Mouse (Mus musculus): ENCODE data around the gene Taf11. TPM values are rescaled to one million over a fixed set of nuclear protein-coding genes. Genes with fewer than 3 reads are reported as not detected.

Gene Taf11
- polyA plus RNA-seq, 1 experiment from 2014 or later, result 95.5 TPM

DNA sequence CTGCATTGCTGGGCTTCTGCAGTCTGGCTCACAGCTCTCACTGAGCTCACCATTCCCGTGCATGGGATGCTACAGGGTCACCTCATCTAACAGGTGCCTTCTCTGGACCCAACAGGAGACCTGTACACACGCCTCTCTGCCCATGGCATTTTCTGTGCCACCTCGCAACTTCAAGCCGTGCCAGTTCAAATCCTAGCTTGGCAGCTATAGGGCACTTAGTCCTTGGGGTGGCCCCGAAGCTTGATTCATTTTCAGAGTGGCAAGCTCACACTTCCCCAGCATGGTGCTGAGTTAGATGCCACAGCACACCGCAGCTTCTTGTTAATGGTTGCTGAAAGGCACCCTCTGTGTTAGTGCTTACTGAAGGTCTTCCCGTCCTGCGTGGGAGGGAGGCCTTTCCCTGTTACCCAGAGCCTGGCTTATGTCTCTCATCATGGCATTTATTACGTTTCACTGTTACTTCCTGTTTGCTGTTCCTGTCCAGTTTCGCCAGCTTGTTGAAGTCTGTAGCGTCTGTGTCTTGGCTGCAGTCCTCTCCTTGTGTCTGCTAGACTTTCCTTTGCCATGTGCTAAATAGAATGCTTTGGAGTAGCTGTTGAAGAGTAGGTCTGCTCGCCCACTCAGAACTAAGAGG, 28.6 kb upstream of the Taf11 start:
- Histone ChIP-seq H3K27ac (replicated peaks) (no peak overlapping the region), H3K4me3 (no peak overlapping the region), H3K27me3 (ENCODE audit: low read depth, poor library complexity, severe bottlenecking) (no peaks in the 10 kb centered on the region), H3K4me1 (peaks cover 16% of the 10 kb centered on the region), H3K36me3 (no peaks in the 10 kb centered on the region; the same call in 1 of the 2 replicates), H3K9me3 (replicated peaks) (no peaks in the 10 kb centered on the region)
- no peak for DNase-seq (ENCODE audit: low spot score)
- WGBS, result 87% methylated on average over 12 of the region's 12 CpGs

DNA sequence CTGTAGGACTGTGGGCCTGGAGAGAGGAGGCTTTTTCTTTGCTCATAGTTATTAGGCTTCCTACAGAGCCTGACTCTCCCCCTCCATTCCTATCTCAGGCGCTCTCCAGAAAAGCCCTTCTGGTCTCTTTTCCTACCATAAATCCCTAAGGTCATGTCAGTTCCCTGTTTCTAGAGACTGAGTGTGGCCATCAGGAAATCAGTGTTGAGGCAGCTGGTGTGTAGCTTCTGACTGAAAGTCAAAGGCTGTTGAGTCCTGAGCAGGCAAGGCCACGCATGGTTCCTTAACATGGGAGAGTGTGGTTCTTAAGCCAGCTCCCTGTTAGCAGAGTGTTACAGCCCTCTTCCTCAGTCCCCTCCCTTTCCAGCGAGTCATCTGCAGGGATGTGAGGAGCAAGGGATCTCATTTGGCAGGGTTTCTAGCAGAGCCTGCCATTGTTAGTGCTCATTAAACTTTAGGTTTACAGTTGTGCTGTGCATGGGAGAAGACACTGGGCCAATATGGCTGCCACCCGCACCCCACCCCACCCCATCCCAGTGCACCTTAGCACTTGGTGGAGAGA, 27.5 kb upstream of the Taf11 start:
- no peaks in the 10 kb centered on the region for H3K9me3 ChIP-seq (replicated peaks)
- no peak for DNase-seq (ENCODE audit: low spot score)
- WGBS, result 86% methylated on average over 4 of the region's 4 CpGs
- no peaks in the 10 kb centered on the region; the same call in 1 of the 2 replicates for H3K36me3 ChIP-seq
- peaks cover 15% of the 10 kb centered on the region for H3K4me1 ChIP-seq
- no peaks in the 10 kb centered on the region for H3K27me3 ChIP-seq (ENCODE audit: low read depth, poor library complexity, severe bottlenecking)
- H3K27ac ChIP-seq (replicated peaks), result no peak overlapping the region
- no peak overlapping the region for H3K4me3 ChIP-seq

DNA sequence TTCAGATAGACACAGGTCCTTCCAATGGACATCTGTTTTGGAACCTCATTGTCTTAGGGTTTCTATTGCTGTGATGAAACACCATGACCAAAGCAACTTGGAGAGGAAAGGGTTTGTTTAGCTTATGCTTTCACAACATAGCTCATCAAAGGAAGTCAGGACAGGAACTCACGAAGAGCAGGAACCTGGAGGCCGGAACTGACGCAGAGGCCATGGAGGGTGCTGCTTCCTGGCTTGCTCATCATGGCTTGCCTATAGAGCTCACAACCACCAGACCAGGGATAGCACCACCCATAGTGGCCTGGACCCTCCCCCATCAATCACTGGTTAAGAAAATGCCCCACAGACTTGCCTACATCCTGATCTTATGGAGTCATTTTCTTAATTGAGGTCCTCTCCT, 25.4 kb upstream of the Taf11 start:
- DNase-seq (ENCODE audit: low spot score), result no peak
- Histone ChIP-seq H3K4me1 (peaks cover 4% of the 10 kb centered on the region; the same call in 1 of the 2 replicates), H3K27me3 (ENCODE audit: low read depth, poor library complexity, severe bottlenecking) (no peaks in the 10 kb centered on the region), H3K36me3 (no peaks in the 10 kb centered on the region; the same call in 1 of the 2 replicates), H3K4me3 (no peak overlapping the region), H3K9me3 (replicated peaks) (no peaks in the 10 kb centered on the region), H3K27ac (replicated peaks) (no peak overlapping the region)
- 88% methylated on average over 3 of the region's 3 CpGs for WGBS

DNA sequence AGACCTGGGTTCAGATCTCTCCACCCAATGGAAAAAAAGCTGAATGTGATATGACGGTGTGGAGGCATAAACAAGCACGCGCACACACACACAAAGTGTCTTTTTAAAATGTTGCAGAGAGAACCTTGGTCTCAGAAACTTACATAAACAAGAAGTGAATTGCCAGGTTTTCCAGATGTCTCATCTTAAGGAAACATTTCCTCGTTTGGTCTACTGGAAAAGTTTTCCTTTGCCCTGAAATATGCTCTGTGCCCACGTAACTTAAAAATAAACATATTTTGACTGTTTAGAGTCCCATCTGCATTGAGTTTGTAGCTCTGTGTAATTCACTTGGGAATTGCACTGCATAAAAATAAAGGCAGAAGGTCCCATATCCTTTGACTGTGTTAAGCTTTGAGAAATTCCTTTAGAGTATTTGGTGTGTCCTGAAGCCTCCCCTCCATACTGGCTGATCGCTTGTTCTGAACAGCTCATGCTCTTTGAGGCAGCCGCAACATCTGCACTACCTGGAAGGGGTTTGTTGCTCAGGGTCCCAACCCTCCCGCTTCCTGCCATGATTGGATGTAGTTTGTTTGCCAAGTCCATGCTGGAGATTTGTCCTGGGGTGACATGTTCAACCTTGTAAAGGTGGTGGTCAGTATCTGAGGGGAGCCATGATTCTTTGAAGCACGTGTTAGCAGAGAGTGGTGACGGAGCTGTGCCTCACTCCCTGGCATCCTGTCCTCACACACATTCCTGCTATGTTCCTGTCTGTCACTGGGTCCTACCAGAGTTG, 24.7 kb upstream of the Taf11 start:
- DNase-seq (ENCODE audit: low spot score), result no peak
- Histone ChIP-seq H3K4me1 (peaks cover 4% of the 10 kb centered on the region; the same call in 1 of the 2 replicates), H3K9me3 (replicated peaks) (no peaks in the 10 kb centered on the region), H3K27ac (replicated peaks) (no peak overlapping the region), H3K4me3 (no peak overlapping the region), H3K36me3 (no peaks in the 10 kb centered on the region; the same call in 1 of the 2 replicates), H3K27me3 (ENCODE audit: low read depth, poor library complexity, severe bottlenecking) (no peaks in the 10 kb centered on the region)
- 93% methylated on average over 10 of the region's 10 CpGs for WGBS

DNA sequence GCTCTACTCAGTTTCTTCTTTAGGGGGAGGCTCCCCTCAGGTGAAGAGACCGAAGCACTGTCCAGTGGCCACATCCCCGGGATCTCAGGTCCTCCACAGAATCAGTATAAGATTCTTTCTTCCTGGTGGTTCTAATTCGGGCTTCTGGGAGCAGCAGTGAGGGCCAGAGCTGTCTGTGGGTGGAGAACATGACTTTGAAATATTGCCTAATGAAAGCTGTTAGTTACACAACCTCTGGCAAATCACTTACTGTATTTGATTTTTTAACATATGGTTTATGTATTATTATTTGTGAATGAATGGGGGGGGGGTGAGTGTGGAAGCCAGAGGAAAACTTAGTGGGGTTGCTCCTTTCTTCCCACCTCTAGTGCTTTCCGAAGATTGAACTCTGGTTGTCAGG, 22.2 kb upstream of the Taf11 start:
- no peak for DNase-seq (ENCODE audit: low spot score)
- H3K36me3 ChIP-seq, result no peaks in the 10 kb centered on the region; the same call in 1 of the 2 replicates
- H3K27ac ChIP-seq (replicated peaks), result no peak overlapping the region
- no peaks in the 10 kb centered on the region for H3K27me3 ChIP-seq (ENCODE audit: low read depth, poor library complexity, severe bottlenecking)
- WGBS, result 89% methylated on average over 4 of the region's 4 CpGs
- no peak overlapping the region for H3K4me3 ChIP-seq
- H3K9me3 ChIP-seq (replicated peaks), result no peaks in the 10 kb centered on the region
- peaks cover under 1% of the 10 kb centered on the region; the same call in 1 of the 2 replicates for H3K4me1 ChIP-seq

DNA sequence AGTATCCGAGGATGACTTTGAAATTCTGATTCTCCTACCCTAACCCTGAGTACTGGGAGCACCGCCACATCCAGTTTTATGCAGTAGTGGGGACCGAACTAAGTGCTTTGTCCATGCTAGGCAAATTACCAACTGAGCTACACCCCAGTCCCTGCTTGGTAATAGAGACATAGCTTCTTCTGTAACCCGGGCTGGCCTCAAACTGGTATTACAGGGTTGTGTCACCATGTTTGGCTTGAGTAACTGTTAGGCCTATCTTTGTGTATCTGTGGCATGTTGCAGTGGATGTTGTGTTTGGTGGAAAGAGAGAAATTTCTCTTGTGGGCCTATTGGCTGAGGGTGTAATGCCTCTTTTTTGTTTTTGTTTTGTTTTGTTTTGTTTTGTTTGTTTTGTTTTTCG, 20.6 kb upstream of the Taf11 start:
- Histone ChIP-seq H3K27ac (replicated peaks) (no peak overlapping the region), H3K36me3 (no peaks in the 10 kb centered on the region; the same call in 1 of the 2 replicates), H3K9me3 (replicated peaks) (no peaks in the 10 kb centered on the region), H3K4me1 (no peaks in the 10 kb centered on the region; the same call in 1 of the 2 replicates), H3K27me3 (ENCODE audit: low read depth, poor library complexity, severe bottlenecking) (no peaks in the 10 kb centered on the region), H3K4me3 (no peak overlapping the region)
- no peak for DNase-seq (ENCODE audit: low spot score)
- 92% methylated on average over 5 of the region's 5 CpGs for WGBS

DNA sequence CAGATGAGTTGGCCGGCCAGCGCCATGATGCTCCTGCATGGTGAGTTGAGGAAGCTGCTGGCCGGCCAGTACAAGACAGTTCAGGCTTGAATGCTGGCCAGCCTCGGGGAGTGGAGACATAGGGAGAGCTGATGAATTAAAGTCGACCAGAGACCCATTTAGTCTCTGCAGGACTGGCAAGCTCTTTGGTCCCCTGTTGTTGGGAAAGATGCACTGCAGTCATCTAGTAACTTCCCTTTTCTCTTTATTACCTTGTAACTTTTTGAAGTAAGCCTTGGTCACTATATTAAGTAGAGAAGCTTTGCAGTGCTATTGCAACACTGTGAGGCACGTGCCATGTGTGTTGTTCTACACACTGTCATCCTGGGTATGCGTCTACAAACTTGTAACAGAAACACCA, 15.9 kb upstream of the Taf11 start:
- WGBS, result 85% methylated on average over 7 of the region's 7 CpGs
- Histone ChIP-seq H3K27ac (replicated peaks) (no peak overlapping the region), H3K27me3 (ENCODE audit: low read depth, poor library complexity, severe bottlenecking) (no peaks in the 10 kb centered on the region), H3K4me3 (no peak overlapping the region), H3K4me1 (peaks cover 8% of the 10 kb centered on the region; the same call in 1 of the 2 replicates), H3K36me3 (no peaks in the 10 kb centered on the region), H3K9me3 (replicated peaks) (no peaks in the 10 kb centered on the region)
- DNase-seq (ENCODE audit: low spot score), result no peak

DNA sequence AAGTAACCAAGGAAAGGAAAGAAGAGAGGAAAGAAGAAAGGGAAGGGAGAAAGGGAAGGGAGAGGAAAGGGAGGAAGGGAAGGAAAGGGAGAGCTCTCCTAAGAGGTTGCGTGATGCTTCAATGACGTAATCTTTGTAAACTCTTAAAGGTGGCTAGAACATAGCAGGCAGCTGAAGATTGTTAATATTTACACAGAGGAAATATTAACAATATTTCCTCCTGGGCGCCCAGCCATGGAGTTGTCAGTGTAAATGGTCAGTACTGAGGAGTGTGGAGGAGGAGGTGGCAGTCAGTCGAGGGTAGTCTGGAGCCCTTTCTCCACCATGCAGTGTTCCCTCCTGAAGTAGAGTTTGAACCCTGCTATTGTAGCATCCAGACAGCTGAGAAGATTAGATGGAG, 15.4 kb upstream of the Taf11 start:
- Histone ChIP-seq H3K27ac (replicated peaks) (no peak overlapping the region), H3K9me3 (replicated peaks) (no peaks in the 10 kb centered on the region), H3K36me3 (no peaks in the 10 kb centered on the region), H3K4me1 (peaks cover 8% of the 10 kb centered on the region; the same call in 1 of the 2 replicates), H3K27me3 (ENCODE audit: low read depth, poor library complexity, severe bottlenecking) (no peaks in the 10 kb centered on the region), H3K4me3 (no peak overlapping the region)
- 91% methylated on average over 4 of the region's 4 CpGs for WGBS
- no peak for DNase-seq (ENCODE audit: low spot score)

DNA sequence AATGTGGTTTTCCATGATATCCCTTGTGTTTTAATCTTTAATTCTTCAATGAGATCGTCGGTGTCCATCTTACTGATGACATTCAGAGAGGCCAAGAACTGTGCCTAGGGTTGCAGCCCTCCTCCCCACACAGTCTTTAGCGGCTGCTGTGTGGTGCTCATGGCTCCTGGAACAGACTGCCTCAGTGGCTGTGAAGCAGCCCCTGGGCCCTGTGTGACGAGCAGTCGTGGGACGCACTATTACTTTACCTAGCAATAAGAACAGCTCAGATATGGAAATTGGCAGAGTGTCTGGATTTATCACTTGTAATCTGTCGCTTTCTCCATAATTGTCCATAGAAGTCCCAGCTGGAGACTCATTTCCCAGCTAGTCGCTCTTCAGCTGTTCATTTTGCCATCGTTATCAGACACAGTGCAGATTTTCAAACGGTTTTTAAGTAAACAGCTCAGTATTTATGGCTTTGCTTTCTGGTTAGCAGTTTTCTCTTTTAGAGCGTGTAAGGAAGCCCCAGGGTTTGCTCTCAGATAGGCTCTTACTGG, 12.6 kb upstream of the Taf11 start:
- H3K27ac ChIP-seq (replicated peaks), result no peak overlapping the region

DNA sequence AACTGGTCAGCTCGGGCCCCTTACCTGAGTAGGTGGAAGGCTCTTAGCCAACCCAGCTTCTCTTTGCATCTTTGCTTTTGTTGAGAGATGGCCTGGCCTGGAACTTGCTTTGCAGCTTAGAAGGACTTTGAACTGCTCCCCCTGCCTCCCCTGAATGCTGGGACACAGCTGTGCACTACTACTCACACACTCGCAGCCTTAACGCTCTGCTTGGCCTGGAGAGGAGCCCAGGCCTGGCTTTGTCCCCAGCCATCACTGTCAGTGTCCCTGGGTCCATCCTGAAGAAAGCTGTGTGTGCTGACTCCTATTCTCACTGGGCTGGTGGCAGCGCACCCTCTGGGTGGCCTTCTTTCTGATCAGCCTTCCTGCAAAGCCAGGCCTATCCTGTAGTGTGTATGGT, 11.0 kb upstream of the Taf11 start:
- Histone ChIP-seq H3K36me3 (no peaks in the 10 kb centered on the region), H3K27me3 (ENCODE audit: low read depth, poor library complexity, severe bottlenecking) (no peaks in the 10 kb centered on the region), H3K27ac (replicated peaks) (no peak overlapping the region), H3K9me3 (replicated peaks) (no peaks in the 10 kb centered on the region), H3K4me1 (peaks cover 8% of the 10 kb centered on the region; the same call in 1 of the 2 replicates), H3K4me3 (no peak overlapping the region)
- 81% methylated on average over 4 of the region's 4 CpGs for WGBS
- no peak for DNase-seq (ENCODE audit: low spot score)

More for the DNA sequence above, 12.6 kb upstream of the Taf11 start:
- Histone ChIP-seq H3K36me3 (no peaks in the 10 kb centered on the region), H3K4me3 (no peak overlapping the region), H3K27me3 (ENCODE audit: low read depth, poor library complexity, severe bottlenecking) (no peaks in the 10 kb centered on the region), H3K9me3 (replicated peaks) (no peaks in the 10 kb centered on the region), H3K4me1 (peaks cover 8% of the 10 kb centered on the region; the same call in 1 of the 2 replicates)
- no peak for DNase-seq (ENCODE audit: low spot score)
- 92% methylated on average over 11 of the region's 11 CpGs for WGBS

DNA sequence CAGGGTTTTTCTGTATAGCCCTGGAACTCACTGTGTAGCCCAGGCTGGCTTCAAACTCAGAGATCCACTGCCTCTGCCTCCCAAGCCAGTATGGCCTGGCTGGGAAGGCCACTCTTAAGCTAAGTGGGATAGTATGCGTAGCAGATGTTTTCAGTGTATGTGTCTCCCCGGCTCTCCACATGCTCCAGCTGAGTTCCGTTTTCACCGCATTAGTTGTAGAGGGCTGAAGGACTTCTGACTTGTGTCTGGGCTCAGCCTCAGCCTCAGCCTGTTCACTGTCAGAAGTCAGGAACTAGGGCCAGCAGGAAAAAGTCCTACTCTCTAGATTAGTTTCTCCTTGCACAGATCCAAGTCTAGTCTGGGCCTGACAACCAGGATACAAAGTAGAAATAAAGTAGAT, 6.7 kb upstream of the Taf11 start:
- Histone ChIP-seq H3K27ac (replicated peaks) (no peak overlapping the region), H3K27me3 (ENCODE audit: low read depth, poor library complexity, severe bottlenecking) (no peaks in the 10 kb centered on the region), H3K9me3 (replicated peaks) (no peaks in the 10 kb centered on the region), H3K4me1 (no peaks in the 10 kb centered on the region; the same call in 1 of the 2 replicates), H3K4me3 (no peak overlapping the region), H3K36me3 (no peaks in the 10 kb centered on the region)
- 80% methylated on average over 4 of the region's 4 CpGs for WGBS
- DNase-seq (ENCODE audit: low spot score), result no peak

DNA sequence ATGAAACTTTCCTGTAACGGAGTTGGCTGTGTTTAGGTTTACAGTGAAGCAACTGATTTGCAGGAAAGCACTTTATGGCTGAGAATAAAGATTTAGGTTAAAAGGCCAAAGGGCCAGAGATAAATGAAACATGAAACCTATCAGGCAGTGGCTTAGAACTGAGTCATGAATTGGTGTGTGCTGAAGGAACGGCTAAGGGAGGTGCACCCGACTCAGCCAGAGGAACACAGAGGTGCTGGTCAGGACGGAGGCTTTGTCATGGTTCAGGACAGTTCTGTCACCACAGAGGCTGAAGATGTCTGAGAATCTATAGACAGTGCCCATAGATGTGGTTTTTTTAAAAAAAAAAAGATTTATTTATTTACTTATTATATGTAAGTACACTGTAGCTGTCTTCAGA, 5.1 kb upstream of the Taf11 start:
- Histone ChIP-seq H3K27ac (replicated peaks) (no peak overlapping the region), H3K4me1 (peaks cover 14% of the 10 kb centered on the region), H3K27me3 (ENCODE audit: low read depth, poor library complexity, severe bottlenecking) (no peaks in the 10 kb centered on the region), H3K9me3 (replicated peaks) (no peaks in the 10 kb centered on the region), H3K36me3 (no peaks in the 10 kb centered on the region), H3K4me3 (no peak overlapping the region)
- 93% methylated on average over 4 of the region's 4 CpGs for WGBS
- no peak for DNase-seq (ENCODE audit: low spot score)

All from midbrain, embryonic 10.5 days (tissue).